Mouse (Mus musculus): ENCODE measurements around the gene Nr1h2.

DNA sequence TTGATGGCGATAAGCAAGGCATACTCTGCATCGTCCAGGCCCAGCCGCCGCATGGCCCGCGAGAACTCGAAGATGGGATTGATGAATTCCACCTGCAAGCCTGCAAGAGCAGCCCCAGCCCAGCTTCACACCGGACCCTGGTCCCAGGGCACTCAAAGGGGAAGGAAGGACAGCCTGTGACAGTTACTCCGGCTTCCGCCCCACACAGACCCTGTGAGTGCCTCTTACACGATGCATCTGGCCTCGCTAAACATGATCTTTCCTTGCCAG lies 3.4 kb downstream of the Nr1h2 start:
- TF ChIP-seq GATA1 (IDR thresholded peaks at IDR 0.05; ENCODE audit: low read length) (no peak), TAL1 (IDR thresholded peaks at IDR 0.05; ENCODE audit: low read length) (no peak)

Measured in erythroblast, embryonic 14.5 days (primary cell).